Mouse (Mus musculus) heart, adult 2 months (tissue): Measurements from ENCODE around the gene Eomes.

Experiments
- CTCF ChIP-seq: fragments of 200-600 bp; IDR thresholded peaks from 2 replicates; pipeline ENCODE4 v1.8.1; 2022; ENCODE audit warnings: antibody characterized with exemption, mild to moderate bottlenecking, moderate library complexity
- EP300 ChIP-seq: fragments of 200-500 bp; IDR thresholded peaks from 2 replicates; pipeline ENCODE4 v1.6.1; 2011; ENCODE audit warnings: low read depth, low read length, control low read depth; ENCODE audit not compliant: insufficient read depth
- POLR2A ChIP-seq: fragments of 200-500 bp; IDR thresholded peaks from 2 replicates; pipeline ENCODE4 v1.6.1; 2011; ENCODE audit warnings: mild to moderate bottlenecking, low read depth, low read length, control low read depth; ENCODE audit not compliant: insufficient read depth

GRCm38 (mm10) chr9:118506020-118506403, 28.0 kb downstream of the Eomes start, which contains the start of gene Golga4:
- TF ChIP-seq POLR2A (0 out of 2 replicates have a peak, but pooled peaks have one; percentile 10), CTCF (no peak), EP300 (0 out of 2 replicates have a peak, but pooled peaks have one; percentile 11)
